Mouse (Mus musculus): ENCODE data around the gene Gm10647.
A peak's percentile ranks its signal among the peaks of the same experiment; 100 is the strongest.
"Not testable (repeated sequence)": the region's sequence is repeated elsewhere in the genome, so short reads cannot be mapped to it uniquely, and the experiment has no call there.

Gene Gm10647

DNA sequence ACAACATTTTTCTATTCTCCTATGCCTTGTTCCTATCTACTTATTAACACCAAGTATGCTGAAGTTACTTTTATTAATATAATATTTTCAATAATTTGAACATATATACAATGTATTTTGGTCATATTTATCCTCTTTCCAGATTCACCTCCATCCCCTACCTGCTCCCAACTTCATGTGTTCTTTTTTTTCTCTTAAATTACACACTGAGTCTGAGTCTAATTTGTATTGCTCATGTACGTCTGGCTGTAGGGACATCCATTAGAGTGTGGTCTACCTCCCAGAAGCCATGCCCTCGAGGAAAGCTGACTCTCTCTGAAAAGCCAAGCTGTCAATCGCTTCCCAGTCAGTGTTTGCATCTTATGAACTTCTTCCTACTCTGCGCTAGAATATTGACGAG, at the start of gene Gm10647:
TSS of gene Gm10647 (plus strand) at position 301 of the 400 bp plus-strand sequence.
- DNase-seq (ENCODE audit: low spot score in 2 of 2): no peak

DNA sequence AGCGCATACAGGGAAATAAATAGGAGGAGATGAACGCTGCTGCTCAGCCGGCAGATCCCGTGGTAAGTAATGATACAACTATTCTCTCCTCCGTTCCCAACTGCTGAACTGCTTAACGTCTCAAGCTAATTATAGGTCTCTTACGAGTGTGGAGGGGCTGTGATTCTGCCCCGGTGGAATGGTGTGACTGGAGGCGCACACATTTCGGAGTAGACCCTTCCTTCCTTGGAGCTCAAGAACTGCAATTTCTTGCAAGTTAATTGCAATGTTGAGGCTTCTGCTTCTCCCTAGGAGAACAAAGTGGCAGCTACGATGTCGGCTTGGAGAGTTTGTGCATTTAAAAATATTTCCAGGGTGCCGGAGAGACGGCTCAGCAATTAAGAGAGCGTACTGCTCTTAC, 48.4 kb upstream of the Gm10647 start:
- DNase-seq (ENCODE audit: low spot score in 2 of 2): peak; percentile 28 to 71

DNA sequence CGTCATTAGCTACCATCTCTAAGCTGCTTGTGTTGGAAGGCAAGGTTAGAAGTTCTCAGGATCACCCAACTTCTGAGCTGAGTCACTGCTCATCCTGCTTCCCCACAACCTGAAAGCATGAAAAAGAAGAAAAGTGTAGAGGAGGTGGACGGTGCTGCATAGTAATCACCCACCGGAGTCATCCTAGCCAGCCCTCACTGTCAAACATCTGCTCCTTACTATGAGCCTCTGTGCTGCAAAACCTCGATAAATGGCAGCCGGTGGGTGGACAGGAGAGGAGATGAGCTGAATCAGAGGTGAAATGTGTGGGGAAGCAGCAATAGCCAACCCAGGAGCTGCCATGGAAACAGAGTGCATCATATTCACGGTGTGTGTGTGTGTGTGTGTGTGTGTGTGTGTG, 44.0 kb upstream of the Gm10647 start:
- DNase-seq (ENCODE audit: low spot score in 2 of 2): peak; percentile 37 to 75

DNA sequence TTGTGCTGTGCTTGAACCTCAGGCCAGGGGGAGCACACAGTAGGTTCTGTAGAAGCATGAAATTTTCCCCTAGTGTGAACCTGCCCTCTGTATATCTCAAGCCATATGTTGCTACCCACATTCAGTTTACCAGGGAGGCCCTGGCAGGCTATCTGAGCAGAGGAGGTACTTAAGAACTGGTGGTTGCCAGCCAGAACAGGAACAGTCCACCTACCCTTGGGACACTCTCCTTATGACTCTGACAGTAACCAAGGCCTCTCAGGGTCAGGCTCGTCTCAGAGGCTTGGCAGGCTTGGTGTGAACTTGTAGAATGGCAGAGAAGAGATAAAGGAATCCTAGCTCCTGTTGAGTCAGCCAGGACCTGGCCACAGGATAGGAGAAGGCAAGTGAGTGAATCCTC, 35.8 kb upstream of the Gm10647 start:
- no peak for DNase-seq (ENCODE audit: low spot score in 2 of 2)

DNA sequence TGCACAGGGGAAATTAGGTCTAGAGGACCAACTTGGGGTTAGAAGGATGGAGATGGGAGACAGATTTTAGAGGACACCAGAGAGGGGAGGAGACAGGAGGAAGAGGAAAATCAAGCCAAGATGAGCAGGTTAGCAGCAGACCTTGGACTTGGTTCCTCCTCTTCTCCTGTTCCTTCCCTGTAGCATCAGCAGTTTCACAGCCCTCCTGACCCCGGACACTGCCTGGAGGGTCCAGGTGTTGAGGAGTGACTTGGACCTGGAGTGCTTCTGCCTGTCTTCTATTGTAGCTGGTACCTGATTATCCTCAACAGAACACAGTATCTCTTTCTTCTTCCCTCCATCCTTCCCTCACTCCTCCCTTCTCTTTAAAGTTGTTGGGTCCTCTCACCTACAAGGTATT, 28.1 kb upstream of the Gm10647 start:
- DNase-seq (ENCODE audit: low spot score in 2 of 2): no peak

DNA sequence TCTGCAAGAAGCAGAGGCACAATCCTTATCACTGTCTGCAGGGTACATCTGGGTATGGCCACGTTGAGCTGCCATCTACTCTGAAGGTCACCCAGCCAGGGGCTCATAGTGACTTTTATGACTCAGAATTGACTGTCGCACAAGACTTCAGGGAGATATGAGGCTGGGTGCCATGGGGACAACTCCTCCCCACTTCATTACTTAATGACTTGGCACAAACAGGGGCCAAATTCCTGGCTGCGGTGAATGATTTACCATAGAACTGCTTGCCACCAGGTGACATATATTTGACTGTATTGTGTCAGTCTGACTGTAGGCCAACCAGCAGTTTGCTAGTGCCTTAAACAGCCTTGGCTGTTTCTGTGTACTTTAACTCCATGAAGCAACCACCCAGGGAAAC, 27.6 kb upstream of the Gm10647 start:
- DNase-seq (ENCODE audit: low spot score in 2 of 2): no peak

DNA sequence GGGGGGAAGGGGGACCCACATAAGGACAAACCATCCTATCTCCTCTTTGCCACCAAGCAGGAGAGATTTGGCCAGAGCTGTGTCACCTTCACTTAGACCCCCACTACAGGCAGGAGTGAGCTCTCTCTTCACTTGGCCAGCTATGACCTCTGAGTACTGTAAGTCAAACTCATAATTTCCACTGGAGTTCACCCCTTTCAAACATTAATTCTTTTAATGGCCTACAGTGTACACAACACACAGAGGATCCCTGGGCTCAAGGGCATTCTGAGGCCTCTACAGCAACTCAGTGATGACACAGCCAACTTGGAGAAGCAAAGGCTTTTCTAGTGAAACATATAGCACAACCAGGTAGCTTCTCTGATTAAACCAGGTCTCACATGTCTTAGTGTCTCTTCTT, 26.1 kb upstream of the Gm10647 start:
- no peak for DNase-seq (ENCODE audit: low spot score in 2 of 2)

DNA sequence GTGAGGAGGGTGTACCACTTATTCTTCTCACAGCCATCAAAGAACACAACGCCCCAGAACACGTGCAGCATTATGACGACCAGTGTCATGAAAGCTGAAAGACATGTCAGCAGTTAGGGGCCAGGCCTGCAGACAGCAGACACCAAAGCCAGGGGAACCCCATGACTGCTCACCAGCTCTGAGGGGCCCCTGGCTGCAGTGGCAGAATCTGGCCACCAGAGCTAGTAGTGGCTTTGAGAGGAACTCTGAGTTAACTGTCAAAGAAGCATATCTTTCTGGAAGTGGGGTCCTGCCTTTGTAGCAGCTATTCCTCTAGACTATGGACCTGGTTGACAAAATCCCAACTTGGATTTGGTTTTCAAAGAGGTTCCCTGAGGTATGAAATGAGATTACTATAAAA, 12.3 kb upstream of the Gm10647 start:
- DNase-seq (ENCODE audit: low spot score in 2 of 2): not testable (repeated sequence)

DNA sequence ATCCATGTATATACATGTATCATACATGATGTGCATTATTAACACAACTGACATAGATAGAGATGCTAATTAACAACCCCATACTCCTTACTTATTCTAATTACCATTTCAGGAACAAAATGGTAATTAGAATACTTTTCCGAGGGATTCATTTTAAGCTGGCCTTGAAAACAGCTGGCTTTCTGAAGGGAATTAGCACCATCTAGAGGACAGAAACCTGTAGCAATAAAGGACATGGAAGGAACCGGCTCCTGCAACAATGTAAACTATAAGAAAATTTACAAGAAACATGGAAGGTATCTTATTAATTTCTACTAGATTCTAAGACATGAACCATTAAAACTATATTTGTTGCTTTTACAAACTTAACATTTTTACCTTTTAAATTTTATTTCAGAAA, 9.0 kb upstream of the Gm10647 start:
- peak in 1 of 2 experiments; percentile 43 for DNase-seq (ENCODE audit: low spot score in 2 of 2)

DNA sequence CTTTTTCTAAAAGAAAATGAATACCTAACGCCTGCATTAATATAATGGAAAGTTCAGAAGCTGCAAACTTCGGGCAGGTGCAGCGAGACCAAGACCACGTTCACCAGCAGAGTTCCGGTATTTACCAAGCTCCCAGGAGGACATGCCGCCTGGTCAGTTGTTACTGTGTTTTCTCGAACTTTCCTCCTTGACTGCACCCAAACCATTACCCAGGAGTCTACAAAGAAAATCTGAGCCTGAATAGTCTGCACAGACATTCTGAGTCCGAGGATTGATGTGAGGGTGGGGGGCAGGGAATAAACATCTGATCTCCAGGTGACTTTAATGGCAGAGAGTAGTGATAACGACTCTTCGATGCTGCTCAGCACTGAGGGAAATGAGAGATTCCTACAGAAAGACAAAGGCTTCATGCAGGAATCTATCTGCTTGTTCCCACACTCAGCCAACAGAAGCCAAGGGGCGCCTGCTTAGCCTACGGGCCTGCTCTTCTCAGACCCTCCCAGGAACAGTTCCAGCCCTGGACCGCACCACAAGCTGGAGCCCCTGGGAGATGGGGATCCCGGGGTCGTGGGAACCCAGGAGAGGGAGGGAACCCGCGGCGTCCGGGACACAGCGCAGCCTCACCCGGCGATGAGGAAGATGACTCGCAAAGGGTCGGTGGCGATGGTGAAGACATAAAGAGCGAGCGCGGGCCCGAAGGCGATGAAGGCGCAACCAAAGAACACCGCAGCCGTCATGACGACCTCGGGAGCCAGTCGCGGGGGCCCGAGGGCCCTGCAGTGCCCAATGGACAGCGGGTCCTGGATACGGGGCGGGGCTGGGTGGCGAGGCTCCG, 2.0 kb upstream of the Gm10647 start:
- peak in 1 of 2 experiments; percentile 9 for DNase-seq (ENCODE audit: low spot score in 2 of 2)

DNA sequence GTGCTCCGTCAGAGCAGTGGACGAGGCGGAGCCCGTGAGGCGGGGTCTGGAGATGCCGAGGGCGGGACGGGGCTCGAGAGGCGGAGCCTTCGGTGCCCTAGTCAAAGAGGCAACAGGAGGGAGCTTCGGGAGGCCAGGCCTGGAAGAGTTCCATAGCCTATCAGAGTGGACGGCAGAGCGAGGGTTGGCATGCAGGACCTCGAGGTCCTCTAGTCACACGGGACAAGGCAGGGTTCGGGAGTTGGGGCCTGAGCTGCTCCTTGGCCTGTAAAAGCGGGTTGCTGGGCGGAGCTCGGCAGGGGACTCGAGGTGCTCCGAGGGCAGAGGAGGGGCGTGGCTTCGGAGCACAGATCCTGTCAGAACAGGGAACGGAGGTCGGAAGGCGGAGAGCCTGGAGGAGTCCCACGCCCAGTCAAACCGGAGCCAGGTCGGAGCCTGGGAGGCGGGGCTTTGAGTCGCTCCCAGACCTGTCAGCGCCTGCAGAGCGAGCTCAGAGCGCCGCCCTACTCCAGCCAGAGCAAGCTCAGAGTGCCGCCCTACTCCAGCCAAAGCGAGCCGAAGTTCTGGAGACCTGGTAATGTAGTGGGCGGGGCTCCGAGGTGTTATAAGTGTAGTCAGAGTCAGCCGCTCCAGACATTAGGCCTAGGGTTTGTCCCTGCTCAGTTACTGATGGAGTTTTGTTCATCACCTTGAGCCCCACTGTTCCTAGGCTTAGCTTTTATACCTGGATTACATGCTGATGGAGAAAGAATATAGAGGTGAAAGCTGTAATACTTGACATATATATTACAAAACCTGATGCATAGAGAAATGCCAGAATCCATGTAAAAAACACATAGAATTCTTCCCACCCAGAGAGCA, 1.1 kb upstream of the Gm10647 start, which contains the start of gene Aph1b:
TSS of gene Aph1b (minus strand) at position 27 of the 861 bp plus-strand sequence.
- DNase-seq (ENCODE audit: low spot score in 2 of 2): peak; percentile 91 to 95

DNA sequence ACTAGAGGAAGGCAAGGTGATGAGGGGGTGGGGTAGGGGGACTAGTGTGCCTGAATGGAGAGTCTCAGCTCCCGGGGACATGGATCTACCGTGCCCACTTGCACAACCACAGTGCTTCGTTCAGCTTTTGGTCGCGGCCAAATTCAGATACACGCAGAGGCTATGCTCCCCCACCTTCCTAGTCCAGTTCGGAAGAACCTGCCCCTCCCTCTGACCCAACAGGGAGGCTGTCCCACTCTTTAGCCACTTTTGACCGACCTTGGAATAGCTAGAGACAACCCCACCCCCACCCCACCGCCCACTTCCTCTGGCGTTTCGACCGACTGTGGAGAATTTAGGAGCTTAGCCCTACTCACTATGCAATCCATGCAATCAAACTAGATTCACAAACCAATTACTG, 5.1 kb downstream of the Gm10647 start:
- DNase-seq (ENCODE audit: low spot score in 2 of 2): no peak

DNA sequence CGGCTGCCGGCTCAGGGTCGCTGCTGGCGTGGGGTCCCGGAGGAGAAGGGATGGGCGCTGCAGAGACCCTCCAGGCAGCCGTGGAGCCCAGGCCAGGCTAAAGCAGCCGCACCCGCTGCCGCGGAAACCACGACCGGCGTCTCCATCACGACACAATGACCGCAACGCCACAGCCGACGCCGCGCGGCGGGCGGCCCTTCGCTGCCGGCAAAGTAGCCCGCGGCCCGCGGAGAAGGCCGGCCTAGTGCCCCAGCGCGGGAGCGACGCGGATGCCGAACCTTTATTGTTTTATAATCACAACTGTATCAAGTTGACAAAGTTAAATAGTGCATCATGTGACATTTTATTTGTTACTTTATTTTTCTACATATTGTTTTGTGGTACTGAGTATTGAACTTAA, 9.1 kb downstream of the Gm10647 start:
- not testable (repeated sequence) for DNase-seq (ENCODE audit: low spot score in 2 of 2)

DNA sequence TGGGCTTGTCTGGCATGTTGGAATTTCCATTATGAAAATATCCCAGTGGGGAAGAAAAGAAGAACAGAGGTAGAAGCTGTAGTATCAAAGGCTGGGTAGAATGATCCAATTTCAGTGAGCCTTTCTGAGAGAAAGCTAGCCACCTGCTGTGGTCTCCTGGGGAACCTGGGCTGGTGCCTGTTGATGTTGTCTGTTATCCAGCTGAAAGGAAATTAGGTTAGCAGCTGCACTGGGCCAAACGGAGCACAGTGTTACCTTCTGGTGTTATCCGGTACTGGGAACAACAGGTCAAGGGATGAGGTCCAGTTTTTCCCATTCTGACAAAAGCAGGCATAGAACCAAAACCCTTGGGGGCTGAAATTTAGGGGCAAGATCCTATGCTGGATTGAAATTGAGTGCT, 16.6 kb downstream of the Gm10647 start:
- no peak for DNase-seq (ENCODE audit: low spot score in 2 of 2)

DNA sequence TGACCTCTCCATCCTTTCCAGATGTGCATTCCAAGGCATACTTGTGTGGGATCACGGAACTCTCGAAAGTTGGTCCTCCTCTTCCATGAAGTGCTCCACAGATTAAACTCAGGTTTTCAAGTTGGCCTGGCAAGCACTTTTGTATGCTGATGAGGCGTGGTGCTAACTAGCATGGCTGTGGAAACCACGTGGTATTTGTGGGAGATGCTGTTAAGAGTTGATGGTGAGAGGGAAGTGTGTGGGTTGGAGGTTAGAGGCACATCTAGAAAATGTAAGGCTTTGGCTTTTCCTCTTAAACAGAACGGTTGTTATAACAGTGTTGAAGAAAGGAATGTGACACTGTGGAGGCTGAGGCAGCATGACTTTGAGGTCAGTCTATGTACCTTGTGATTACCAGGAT, 24.2 kb downstream of the Gm10647 start:
- no peak for DNase-seq (ENCODE audit: low spot score in 2 of 2)

DNA sequence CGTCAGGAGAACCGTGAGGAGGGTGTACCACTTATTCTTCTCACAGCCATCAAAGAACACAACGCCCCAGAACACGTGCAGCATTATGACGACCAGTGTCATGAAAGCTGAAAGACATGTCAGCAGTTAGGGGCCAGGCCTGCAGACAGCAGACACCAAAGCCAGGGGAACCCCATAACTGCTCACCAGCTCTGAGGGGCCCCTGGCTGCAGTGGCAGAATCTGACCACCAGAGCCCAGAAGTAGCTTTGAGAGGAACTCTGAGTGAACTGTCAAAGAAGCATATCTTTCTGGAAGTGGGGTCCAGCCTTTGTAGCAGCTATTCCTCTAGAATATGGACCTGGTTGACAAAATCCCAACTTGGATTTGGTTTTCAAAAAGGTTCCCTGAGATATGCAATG, 25.4 kb downstream of the Gm10647 start:
- not testable (repeated sequence) for DNase-seq (ENCODE audit: low spot score in 2 of 2)

DNA sequence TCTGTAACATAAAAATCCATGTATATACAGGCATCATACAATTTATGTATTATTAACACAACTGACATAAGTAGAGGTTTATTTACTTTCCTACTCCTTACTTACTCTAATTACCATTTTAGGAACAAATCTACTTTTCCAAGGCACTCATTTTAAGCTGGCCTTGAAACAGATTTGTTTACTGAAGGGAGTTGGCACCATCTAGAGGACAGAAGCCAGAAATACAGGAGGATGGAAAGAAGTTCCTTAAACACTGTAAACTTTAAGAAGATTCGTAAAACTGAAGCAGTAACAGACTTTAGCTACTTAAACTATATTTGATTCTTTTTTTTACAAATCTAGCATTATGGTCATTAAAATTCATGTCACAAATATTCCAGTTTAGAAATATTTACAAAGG, 29.2 kb downstream of the Gm10647 start:
- DNase-seq (ENCODE audit: low spot score in 2 of 2): peak in 1 of 2 experiments; percentile 52

DNA sequence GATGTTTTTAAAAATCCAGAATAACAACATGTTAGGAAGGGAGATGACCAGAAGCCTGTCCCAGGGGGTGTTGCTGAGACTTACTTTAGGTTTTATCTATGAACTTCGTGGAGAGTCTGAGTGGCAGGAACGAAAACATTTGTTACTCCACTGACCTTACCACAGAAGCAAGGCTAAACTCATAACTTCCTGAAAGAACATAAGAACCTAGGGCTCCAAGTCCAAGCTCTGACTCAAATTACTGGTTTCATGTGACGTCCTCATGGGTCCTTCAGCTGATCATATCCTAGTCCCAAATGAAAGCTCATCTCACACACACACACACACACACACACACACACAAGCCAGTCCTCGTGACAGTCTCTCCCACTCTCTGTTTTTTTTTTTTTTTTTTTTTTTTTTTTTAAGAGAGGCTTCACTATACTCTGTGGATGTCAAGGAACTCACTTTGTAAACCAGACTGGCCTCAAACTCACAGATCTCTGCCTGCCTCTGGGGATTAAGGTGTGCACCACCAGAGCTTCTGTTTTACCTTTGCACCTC, 35.6 kb downstream of the Gm10647 start:
- DNase-seq (ENCODE audit: low spot score in 2 of 2): no peak

DNA sequence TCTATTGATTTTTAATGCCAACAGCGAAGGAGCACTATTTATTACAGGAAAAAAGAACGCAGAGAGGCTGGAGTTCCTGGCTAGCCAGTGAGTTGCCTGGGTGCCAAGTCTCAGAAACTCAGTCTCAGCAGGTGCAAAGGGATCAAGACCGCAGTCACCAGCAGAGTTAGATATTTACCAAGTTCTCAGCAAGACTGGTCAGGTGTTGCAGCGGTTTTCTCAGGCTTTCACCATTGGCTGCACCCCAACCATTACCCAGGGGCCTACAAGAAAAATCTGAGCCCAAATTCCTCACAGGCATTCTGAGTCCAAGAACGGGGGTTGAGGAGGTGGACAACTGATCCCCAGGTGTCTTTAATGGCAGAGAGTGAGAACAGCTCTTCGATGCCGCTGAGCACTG, 37.0 kb downstream of the Gm10647 start:
- peak in 1 of 2 experiments; percentile 13 for DNase-seq (ENCODE audit: low spot score in 2 of 2)

DNA sequence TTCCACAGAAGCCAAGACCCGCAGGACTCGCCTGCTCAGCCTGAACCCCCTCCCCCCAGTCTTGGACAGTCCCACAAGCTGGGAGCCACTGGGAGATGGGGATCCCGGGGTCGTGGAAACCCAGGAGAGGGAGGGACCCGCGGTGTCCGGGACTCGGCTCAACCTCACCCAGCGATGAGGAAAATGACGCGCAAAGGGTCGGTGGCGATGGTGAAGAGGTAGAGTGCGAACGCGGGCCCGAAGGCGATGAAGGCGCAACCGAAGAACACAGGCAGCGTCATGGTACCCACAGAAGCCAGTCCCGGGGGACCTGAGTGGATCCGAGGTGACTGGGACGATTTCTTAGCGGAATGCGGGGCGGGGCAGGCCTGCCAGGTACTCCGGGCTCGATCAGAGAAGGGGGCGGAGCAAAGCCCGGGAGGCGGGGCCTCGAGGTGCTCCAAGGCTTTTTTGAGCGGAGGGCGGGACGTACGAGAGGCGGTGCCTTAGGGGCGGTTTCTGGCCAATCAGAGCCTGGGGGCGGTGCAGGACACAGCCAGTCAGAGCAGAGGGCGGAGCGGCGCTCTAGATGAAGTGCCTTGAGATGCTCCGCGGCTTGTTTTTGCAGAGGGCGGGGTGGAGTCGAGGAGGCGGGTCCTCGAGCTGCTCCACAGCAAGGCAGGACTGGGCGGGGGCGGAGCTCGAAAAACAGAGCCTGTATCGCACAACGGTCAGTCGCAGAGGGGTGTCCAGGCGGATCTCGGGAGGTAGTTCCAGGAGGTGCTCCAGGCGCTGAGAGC, 37.7 kb downstream of the Gm10647 start, which contains the start of gene Aph1c:
TSS of gene Aph1c (minus strand) at position 409 of the 779 bp plus-strand sequence.
- peak; percentile 98 to 99 for DNase-seq (ENCODE audit: low spot score in 2 of 2)

DNA sequence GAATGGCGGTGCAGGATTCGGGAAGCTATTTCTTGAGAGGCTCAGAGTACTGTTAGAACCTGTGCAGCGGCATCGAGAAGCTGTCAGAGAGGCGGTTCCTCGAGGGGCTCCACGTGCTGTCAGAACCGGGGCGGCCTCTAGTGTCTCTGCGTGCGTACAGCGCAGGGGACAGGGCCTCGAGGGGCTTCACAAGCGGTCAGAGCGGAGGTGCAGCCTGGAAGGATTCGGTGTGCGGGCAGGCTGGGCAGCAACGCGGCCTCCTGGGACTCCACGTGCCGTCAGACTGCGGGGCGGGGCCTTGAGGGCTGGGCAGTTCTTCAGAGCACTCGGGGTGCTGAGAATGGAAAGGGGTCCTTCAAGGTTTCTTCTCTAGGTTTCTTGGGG, 38.2 kb downstream of the Gm10647 start:
- no peak for DNase-seq (ENCODE audit: low spot score in 2 of 2)

DNA sequence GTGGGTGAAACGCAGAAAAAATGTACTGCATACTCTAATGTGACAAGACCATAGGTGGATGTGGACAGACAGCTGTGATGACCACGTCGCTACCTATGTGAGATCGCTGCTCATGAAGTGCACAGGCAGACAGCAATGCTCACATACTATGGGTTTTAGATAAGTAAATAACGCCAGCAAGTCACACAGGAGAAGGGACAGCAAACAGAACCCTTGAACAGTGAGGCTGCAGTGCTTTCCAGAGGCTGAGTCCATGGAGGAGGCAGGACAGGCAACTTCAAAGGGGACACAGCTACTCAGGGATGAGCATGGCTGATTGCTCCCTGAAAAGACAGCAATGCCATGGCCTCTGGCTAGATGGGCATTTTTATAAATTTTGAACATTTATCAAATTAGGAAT, 50.0 kb downstream of the Gm10647 start:
- DNase-seq (ENCODE audit: low spot score in 2 of 2): no peak

All from left cerebral cortex, adult 9 months (tissue).